8 mouse cellular contexts compared by ENCODE assay signal in genomic region chr19:5800350-5800631, GRCm38 (mm10). TPM values are rescaled to one million over a fixed set of nuclear protein-coding genes. Genes with fewer than 3 reads are reported as not detected.
A peak's percentile ranks its signal among the peaks of the same experiment; 100 is the strongest.
DNase-seq lines count a peak whose midpoint lies in the region; ATAC-seq and TF ChIP-seq lines count a peak whose summit lies in the region.

No protein-coding gene starts in this region.

- peak overlapping the region; percentile 93 for H3K4me2 ChIP-seq in liver, embryonic 12.5 days

- no peak for TF ChIP-seq CTCF in gastrocnemius, adult 2 months (IDR thresholded peaks at IDR 0.05)
- TF ChIP-seq CTCF in thymus, adult 2 months (IDR thresholded peaks at IDR 0.05; ENCODE audit: borderline replicate concordance, control insufficient read depth, extremely low read depth, insufficient read depth, low read length, poor library complexity) = no peak

- peak overlapping the region; percentile 99 for H3K9ac ChIP-seq in liver, embryonic 12.5 days

- no peak for TF ChIP-seq POLR2A in thymus, adult 2 months (IDR thresholded peaks at IDR 0.05; ENCODE audit: control insufficient read depth, extremely low read depth, insufficient read depth, low read length, poor library complexity)

- no peaks in the 10 kb centered on the region for H3K9me3 ChIP-seq in liver, embryonic 12.5 days (replicated peaks)

- ATAC-seq in liver, embryonic 12.5 days = no peak

- no peak for DNase-seq in gastrocnemius, adult 2 months
- DNase-seq in gastrocnemius, postnatal 10 days = no peak
- no peak for DNase-seq in thymus, adult 2 months
- DNase-seq in thymus, postnatal 36 days = no peak
- DNase-seq in layer of hippocampus, adult 9-10 months (ENCODE audit: low spot score) = no peak
- DNase-seq in adrenal gland, postnatal 25 days = no peak
- no peak for DNase-seq in cerebellum, adult 11 months

- intact Hi-C loops in gastrocnemius, adult 2 months (cut with DNase I) = no loop called here

- H3K4me1 ChIP-seq in thymus, adult 2 months (replicated peaks; ENCODE audit: control insufficient read depth, insufficient read depth, low read length) = peaks cover 19% of the 10 kb centered on the region
- peaks cover 51% of the 10 kb centered on the region for H3K4me1 ChIP-seq in liver, embryonic 12.5 days

- no peaks in the 10 kb centered on the region for H3K27me3 ChIP-seq in thymus, adult 2 months (ENCODE audit: control insufficient read depth, insufficient read depth, low read length)
- H3K27me3 ChIP-seq in liver, embryonic 12.5 days (replicated peaks) = no peaks in the 10 kb centered on the region

- H3K36me3 ChIP-seq in thymus, adult 2 months (ENCODE audit: control insufficient read depth, insufficient read depth, low read length) = peaks cover 37% of the 10 kb centered on the region
- peaks cover 55% of the 10 kb centered on the region for H3K36me3 ChIP-seq in liver, embryonic 12.5 days

- WGBS in thymus, adult 2 months = 3% methylated on average over 2 of the region's 2 CpGs
- WGBS in liver, embryonic 12.5 days (ENCODE audit: insufficient replicate concordance) = 2% methylated on average over 2 of the region's 2 CpGs

- H3K27ac ChIP-seq in gastrocnemius, adult 2 months = peak overlapping the region; percentile 100
- no peak overlapping the region; the same call in 1 of the 2 replicates for H3K27ac ChIP-seq in thymus, adult 2 months (ENCODE audit: control insufficient read depth, insufficient read depth, low read length)
- peak overlapping the region; percentile 99 for H3K27ac ChIP-seq in liver, embryonic 12.5 days

- H3K4me3 ChIP-seq in gastrocnemius, adult 2 months = peak overlapping the region; percentile 80
- H3K4me3 ChIP-seq in thymus, adult 2 months (ENCODE audit: control insufficient read depth, insufficient read depth, low read length) = peak overlapping the region; percentile 99
- H3K4me3 ChIP-seq in liver, embryonic 12.5 days = peak overlapping the region; percentile 91

RNA-seq across cellular contexts. Expression of gene Scyl1, which starts 29.1 kb away (rescaled TPM):
- 10 to 100 TPM; 71.2 to 78.6 TPM for total RNA-seq in gastrocnemius, adult 2 months (2021)
- total RNA-seq in gastrocnemius, postnatal 10 days (2021) = 10 to 100 TPM; 56.0 to 59.6 TPM
- 107 and 113 TPM in 2 replicates for polyA plus RNA-seq in thymus, adult 2 months (2012; rRNA removed)
- 38.3 and 39.7 TPM in 2 replicates for polyA plus RNA-seq in liver, embryonic 12.5 days (2016; fragmentation: Nextera tagmentation; extraction: Ambion mirVana)
- total RNA-seq in adrenal gland, postnatal 25 days (2021) = 104 and 120 TPM in 2 replicates

RNA-seq across cellular contexts. Expression of gene Ltbp3, which starts 59.6 kb away (rescaled TPM):
- 10 to 100 TPM; 32.4 to 44.6 TPM for total RNA-seq in gastrocnemius, adult 2 months (2021)
- total RNA-seq in gastrocnemius, postnatal 10 days (2021) = 100 to 1,000 TPM in 1 of 2 experiments, 10 to 100 TPM in 1; 88.0 to 113 TPM
- polyA plus RNA-seq in thymus, adult 2 months (2012; rRNA removed) = 29.5 and 37.7 TPM in 2 replicates
- 3.7 and 3.8 TPM in 2 replicates for polyA plus RNA-seq in liver, embryonic 12.5 days (2016; fragmentation: Nextera tagmentation; extraction: Ambion mirVana)
- 275 and 334 TPM in 2 replicates for total RNA-seq in adrenal gland, postnatal 25 days (2021)
